Mouse (Mus musculus) kidney, postnatal 0 days (tissue): ENCODE results near the gene Cebpb. TPM values are rescaled to one million over a fixed set of nuclear protein-coding genes. Genes with fewer than 3 reads are reported as not detected.

Experiments
- ATAC-seq: fragments of 200-750 bp; cut with Nextera tagmentation; replicated peaks from 2 replicates; pipeline ENCODE4 v1.8.0; 2017; ENCODE audit warnings: low read depth, moderate number of reproducible peaks, moderate TSS enrichment, moderate library complexity; ENCODE audit not compliant: low FRiP score
- DNase-seq: peaks from one replicate; pipeline ENCODE4 v3.0.0-alpha.2; 2016; ENCODE audit warnings: low spot score
- H3K27ac ChIP-seq: fragments of 300-500 bp; sonication (generic); 2 replicates; pipeline ENCODE4 v1.5.1; 2014; ENCODE audit warnings: mild to moderate bottlenecking
- H3K27me3 ChIP-seq: fragments of 300-500 bp; sonication (generic); 2 replicates; pipeline ENCODE4 v1.6.1; 2014; ENCODE audit warnings: low read length, mixed read lengths; ENCODE audit not compliant: insufficient read depth
- H3K36me3 ChIP-seq: fragments of 300-500 bp; sonication (generic); 2 replicates; pipeline ENCODE4 v1.6.1; 2014; ENCODE audit warnings: low read length, mixed read lengths; ENCODE audit not compliant: insufficient read depth
- H3K4me1 ChIP-seq: fragments of 300-500 bp; sonication (generic); replicated peaks from 2 replicates; pipeline ENCODE4 v1.6.1; 2014; ENCODE audit warnings: antibody characterized with exemption, low read length, mixed read lengths; ENCODE audit not compliant: insufficient read depth
- H3K4me2 ChIP-seq: fragments of 300-500 bp; sonication (generic); 2 replicates; pipeline ENCODE4 v1.6.1; 2014; ENCODE audit warnings: mild to moderate bottlenecking, low read length, moderate library complexity, mixed read lengths
- H3K4me3 ChIP-seq: fragments of 300-500 bp; sonication (generic); replicated peaks from 2 replicates; pipeline ENCODE4 v1.5.1; 2014; ENCODE audit warnings: low read depth, low read length
- H3K9ac ChIP-seq: fragments of 300-500 bp; sonication (generic); 2 replicates; pipeline ENCODE4 v1.6.1; 2014; ENCODE audit warnings: low read depth, low read length
- H3K9me3 ChIP-seq: fragments of 300-500 bp; sonication (generic); replicated peaks from 2 replicates; pipeline ENCODE4 v1.6.1; 2016; ENCODE audit warnings: low read length, inconsistent platforms, mixed read lengths
- CTCF ChIP-seq: IDR thresholded peaks from 2 replicates; pipeline ENCODE4 v1.5.1; 2016; ENCODE audit warnings: antibody characterized with exemption, low read depth, mild to moderate bottlenecking, moderate library complexity
- WGBS: fragments of 180-500 bp; shearing (Covaris S2); extraction: QIAGEN DNeasy Blood & Tissue Kit; methylation state at CpG from one replicate; pipeline ENCODE4 v1.1.7; 2014; 5-methylcytosine and 5-hydroxymethylcytosine counted together
- polyA plus RNA-seq: library from polyadenylated mRNA; unstranded; fragments of >200 nt; fragmentation: Nextera tagmentation; extraction: Ambion mirVana; gene quantifications from 2 replicates; pipeline ENCODE4 v1.2.1, GENCODE M21; 2015

The Cebpb gene
- polyA plus RNA-seq, 1 experiment from 2014 or later = 22.2 TPM

- H3K36me3 ChIP-seq = peaks cover 29% of the 10 kb centered on the region
- H3K9me3 ChIP-seq = no peaks in the 10 kb centered on the region
- no peak overlapping the region for H3K9ac ChIP-seq
- WGBS = 82% methylated on average over 12 of the region's 12 CpGs
- H3K27ac ChIP-seq = no peak overlapping the region
- DNase-seq (no peak), ATAC-seq (no peak)
- no peak overlapping the region for H3K4me2 ChIP-seq
- no peaks in the 10 kb centered on the region for H3K4me1 ChIP-seq
- TF ChIP-seq CTCF = no peak
- H3K27me3 ChIP-seq = no peaks in the 10 kb centered on the region
- no peak overlapping the region for H3K4me3 ChIP-seq
Observed at GRCm38 (mm10) chr2:167649290-167650032, 39.3 kb upstream of the Cebpb start.

- 0 out of 2 replicates have a peak, but pooled peaks cover 2% of the 10 kb centered on the region for H3K4me1 ChIP-seq
- ATAC-seq = no peak
- TF ChIP-seq CTCF = no peak
- 0 out of 2 replicates have a peak, but pooled peaks cover 13% of the 10 kb centered on the region for H3K36me3 ChIP-seq
- 84% methylated on average over 9 of the region's 9 CpGs for WGBS
- H3K4me2 ChIP-seq = no peak overlapping the region
- H3K27me3 ChIP-seq = no peaks in the 10 kb centered on the region
- H3K9me3 ChIP-seq = no peaks in the 10 kb centered on the region
- no peak overlapping the region for H3K27ac ChIP-seq
- H3K4me3 ChIP-seq = no peak overlapping the region
- no peak overlapping the region for H3K9ac ChIP-seq
- no peak for DNase-seq
Observed at GRCm38 (mm10) chr2:167651622-167652021, 37.1 kb upstream of the Cebpb start.

- Histone ChIP-seq H3K4me1 (0 out of 2 replicates have a peak, but pooled peaks cover 6% of the 10 kb centered on the region), H3K36me3 (0 out of 2 replicates have a peak, but pooled peaks cover 13% of the 10 kb centered on the region), H3K27ac (no peak overlapping the region), H3K4me2 (no peak overlapping the region), H3K9ac (no peak overlapping the region), H3K27me3 (no peaks in the 10 kb centered on the region), H3K9me3 (no peaks in the 10 kb centered on the region), H3K4me3 (no peak overlapping the region)
- DNase-seq = no peak
- no peak for TF ChIP-seq CTCF
- no peak for ATAC-seq
- 84% methylated on average over 7 of the region's 7 CpGs for WGBS
Observed at GRCm38 (mm10) chr2:167652694-167653093, 36.0 kb upstream of the Cebpb start.

- Histone ChIP-seq H3K27ac (no peak overlapping the region), H3K4me1 (peaks cover 21% of the 10 kb centered on the region), H3K4me2 (no peak overlapping the region), H3K4me3 (no peak overlapping the region), H3K9ac (no peak overlapping the region), H3K9me3 (no peaks in the 10 kb centered on the region), H3K27me3 (no peaks in the 10 kb centered on the region), H3K36me3 (0 out of 2 replicates have a peak, but pooled peaks cover 13% of the 10 kb centered on the region)
- 72% methylated on average over 10 of the region's 10 CpGs for WGBS
- no peak for ATAC-seq
- no peak for DNase-seq
- no peak for TF ChIP-seq CTCF
Observed at GRCm38 (mm10) chr2:167654911-167655600, 33.7 kb upstream of the Cebpb start.

GRCm38 (mm10) chr2:167656629-167657478, 31.9 kb upstream of the Cebpb start:
- TF ChIP-seq CTCF = no peak
- 0 out of 2 replicates have a peak, but pooled peaks cover 3% of the 10 kb centered on the region for H3K36me3 ChIP-seq
- no peaks in the 10 kb centered on the region for H3K9me3 ChIP-seq
- H3K4me1 ChIP-seq = peaks cover 23% of the 10 kb centered on the region
- 59% methylated on average over 16 of the region's 16 CpGs for WGBS
- no peak overlapping the region for H3K4me2 ChIP-seq
- DNase-seq = no peak
- peak; percentile 35 for ATAC-seq
- no peak overlapping the region for H3K4me3 ChIP-seq
- H3K27me3 ChIP-seq = no peaks in the 10 kb centered on the region
- H3K27ac ChIP-seq = peak overlapping the region; percentile 32
- 0 out of 2 replicates have a peak overlapping the region, but pooled peaks have one; percentile 14 for H3K9ac ChIP-seq

- TF ChIP-seq CTCF = no peak
- no peak for ATAC-seq
- H3K36me3 ChIP-seq = 0 out of 2 replicates have a peak, but pooled peaks cover under 1% of the 10 kb centered on the region
- no peak for DNase-seq
- 0 out of 2 replicates have a peak overlapping the region, but pooled peaks have one; percentile 68 for H3K27ac ChIP-seq
- no peak overlapping the region for H3K9ac ChIP-seq
- WGBS = 86% methylated on average over 4 of the region's 4 CpGs
- H3K4me1 ChIP-seq = peaks cover 23% of the 10 kb centered on the region
- no peaks in the 10 kb centered on the region for H3K9me3 ChIP-seq
- no peaks in the 10 kb centered on the region for H3K27me3 ChIP-seq
- H3K4me2 ChIP-seq = no peak overlapping the region
- H3K4me3 ChIP-seq = no peak overlapping the region
Observed at GRCm38 (mm10) chr2:167657973-167658372, 30.7 kb upstream of the Cebpb start.
